Mouse (Mus musculus) G1E (cell line): ENCODE data around the gene Reep1. TPM values are rescaled to one million over a fixed set of nuclear protein-coding genes. Genes with fewer than 3 reads are reported as not detected.

Source experiments
- ATAC-seq: 2 replicates; pipeline ENCODE4 v1.8.0; 2016; ENCODE audit warnings: mild to moderate bottlenecking; ENCODE audit not compliant: insufficient number of reproducible peaks, poor library complexity, low FRiP score, severe bottlenecking; ENCODE audit errors: extremely low read depth
- DNase-seq: peaks from one replicate; pipeline ENCODE4 v3.0.0; 2012; ENCODE audit warnings: low spot score
- H3K27me3 ChIP-seq: 2 replicates; pipeline ENCODE4 v1.6.1; 2012; ENCODE audit warnings: mild to moderate bottlenecking, low read length, inconsistent platforms; ENCODE audit not compliant: insufficient read depth
- H3K36me3 ChIP-seq: replicated peaks from 2 replicates; pipeline ENCODE3; 2012; ENCODE audit warnings: mild to moderate bottlenecking, inconsistent platforms
- H3K4me1 ChIP-seq: 2 replicates; pipeline ENCODE4 v1.6.1; 2012; ENCODE audit warnings: low read depth, low read length, inconsistent platforms, mixed read lengths; ENCODE audit not compliant: insufficient read depth
- H3K4me3 ChIP-seq: 2 replicates; pipeline ENCODE4 v1.5.1; 2012; ENCODE audit warnings: low read depth, mild to moderate bottlenecking, inconsistent platforms, low read length, moderate library complexity, mixed read lengths
- H3K9me3 ChIP-seq: replicated peaks from 2 replicates; pipeline ENCODE4 v1.6.1; 2012; ENCODE audit warnings: inconsistent platforms
- CTCF ChIP-seq: IDR thresholded peaks from 2 replicates; pipeline ENCODE4 v1.5.1; 2012; ENCODE audit warnings: low read depth, low read length, inconsistent platforms, mixed read lengths
- GATA1 ChIP-seq: IDR thresholded peaks from 2 replicates; pipeline ENCODE4 v1.6.1; 2012; ENCODE audit warnings: borderline replicate concordance, low read length, inconsistent platforms, mixed read lengths
- GATA2 ChIP-seq: IDR thresholded peaks from 2 replicates; pipeline ENCODE4 v1.6.1; 2012; ENCODE audit warnings: low read depth, low read length, inconsistent platforms, borderline replicate concordance
- POLR2AphosphoS5 ChIP-seq: IDR thresholded peaks from 2 replicates; pipeline ENCODE4 v1.6.1; 2012; ENCODE audit warnings: low read depth, low read length, inconsistent platforms; ENCODE audit not compliant: insufficient replicate concordance
- TAL1 ChIP-seq: conservative IDR thresholded peaks from 2 replicates; pipeline ENCODE4 v1.6.1; 2012; ENCODE audit warnings: low read depth, low read length, inconsistent platforms, mixed read lengths
- polyA plus RNA-seq: library from polyadenylated mRNA; stranded (reverse); fragments of >175 nt; gene quantifications from 2 replicates; pipeline ENCODE4 v1.2.3, GENCODE M21; 2012
- total RNA-seq, 2 experiments: library from RNA; stranded (forward) in 1 of 2; stranded (reverse) in 1 of 2; fragments of 200-1000 nt in 1 of 2; fragments of >200 nt in 1 of 2; fragmentation: Nextera tagmentation in 1 of 2; gene quantifications; 2 replicates each; pipeline ENCODE4 v1.2.3; 2014 to 2017

The Reep1 gene
- total and polyA plus RNA-seq, 3 experiments: 0.16 TPM; not detected in 2

GRCm38 (mm10) chr6:71783165-71783564 is 75.8 kb downstream of the Reep1 start:
- no peak for DNase-seq
- ATAC-seq: no peak
- no peaks in the 10 kb centered on the region for H3K36me3 ChIP-seq
- TF ChIP-seq TAL1 (no peak), CTCF (no peak), GATA1 (no peak), GATA2 (no peak), POLR2AphosphoS5 (no peak)
- H3K4me3 ChIP-seq: no peak overlapping the region
- H3K27me3 ChIP-seq: peaks cover 35% of the 10 kb centered on the region
- no peaks in the 10 kb centered on the region for H3K4me1 ChIP-seq
- no peaks in the 10 kb centered on the region for H3K9me3 ChIP-seq

- TF ChIP-seq CTCF (no peak), TAL1 (no peak), GATA2 (no peak), GATA1 (no peak), POLR2AphosphoS5 (no peak)
- ATAC-seq: no peak
- DNase-seq: no peak
- Histone ChIP-seq H3K4me3 (no peak overlapping the region), H3K4me1 (no peaks in the 10 kb centered on the region), H3K27me3 (peaks cover 42% of the 10 kb centered on the region), H3K9me3 (no peaks in the 10 kb centered on the region), H3K36me3 (no peaks in the 10 kb centered on the region)
Measured at GRCm38 (mm10) chr6:71788348-71788747, 81.0 kb downstream of the Reep1 start.

DNA sequence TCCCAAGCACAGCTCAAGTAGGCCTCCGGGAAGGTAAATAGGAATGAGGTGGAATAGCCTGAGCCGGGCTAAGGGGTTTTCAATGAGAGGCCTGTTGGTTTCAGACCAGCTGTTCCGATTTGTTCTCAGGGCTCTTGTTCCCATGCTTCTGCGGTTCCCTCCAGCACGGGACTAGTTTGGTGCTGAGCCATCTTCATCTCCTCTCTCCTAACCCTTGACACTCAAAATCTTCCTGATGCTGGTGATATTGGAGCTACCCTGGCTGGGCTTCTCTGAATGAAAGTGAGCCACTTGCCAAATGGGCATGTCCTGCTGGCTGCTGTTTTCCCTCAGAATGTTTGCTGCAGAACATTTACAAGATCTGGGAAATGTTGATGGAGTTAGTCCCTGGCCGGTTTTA is 84.4 kb downstream of the Reep1 start:
- Histone ChIP-seq H3K4me3 (no peak overlapping the region), H3K9me3 (no peaks in the 10 kb centered on the region), H3K36me3 (no peaks in the 10 kb centered on the region), H3K27me3 (peaks cover 56% of the 10 kb centered on the region), H3K4me1 (no peaks in the 10 kb centered on the region)
- DNase-seq: no peak
- no peak for ATAC-seq
- TF ChIP-seq GATA2 (no peak), GATA1 (no peak), CTCF (no peak), TAL1 (no peak)

DNA sequence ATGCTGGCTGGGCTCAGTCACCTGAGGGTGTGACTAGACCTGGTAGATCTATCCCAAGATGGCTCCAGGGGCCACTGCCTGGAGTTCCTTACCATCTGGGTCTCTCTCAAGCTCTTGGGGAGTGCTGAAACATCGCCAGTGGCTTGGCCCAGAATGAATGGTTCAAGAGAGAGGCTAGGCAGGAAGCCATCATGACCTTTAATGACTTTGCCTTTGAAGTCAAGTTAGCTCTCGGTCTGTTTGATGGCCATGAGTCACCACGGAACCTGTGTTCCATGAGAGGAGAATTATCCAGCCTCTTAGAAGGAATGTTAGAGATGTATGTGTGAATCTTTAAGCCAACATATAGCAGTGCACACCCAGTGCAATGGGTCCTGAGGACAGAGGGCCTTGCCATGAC is 92.0 kb downstream of the Reep1 start:
- DNase-seq: no peak
- no peaks in the 10 kb centered on the region for H3K9me3 ChIP-seq
- H3K27me3 ChIP-seq: peaks cover 67% of the 10 kb centered on the region
- ATAC-seq: no peak
- peaks cover 6% of the 10 kb centered on the region; the same call in 1 of the 2 replicates for H3K4me1 ChIP-seq
- no peaks in the 10 kb centered on the region for H3K36me3 ChIP-seq
- no peak overlapping the region for H3K4me3 ChIP-seq
- no peak for TF ChIP-seq GATA1
- TF ChIP-seq TAL1: no peak
- TF ChIP-seq POLR2AphosphoS5: no peak
- no peak for TF ChIP-seq CTCF
- no peak for TF ChIP-seq GATA2

- H3K27me3 ChIP-seq: peaks cover 59% of the 10 kb centered on the region
- ATAC-seq (no peak), DNase-seq (no peak)
- peaks cover 6% of the 10 kb centered on the region; the same call in 1 of the 2 replicates for H3K4me1 ChIP-seq
- H3K36me3 ChIP-seq: no peaks in the 10 kb centered on the region
- no peak overlapping the region for H3K4me3 ChIP-seq
- no peak for TF ChIP-seq GATA1
- TF ChIP-seq POLR2AphosphoS5: no peak
- TF ChIP-seq CTCF: no peak
- no peak for TF ChIP-seq GATA2
- TF ChIP-seq TAL1: no peak
- no peaks in the 10 kb centered on the region for H3K9me3 ChIP-seq
Measured at GRCm38 (mm10) chr6:71801011-71801713, 93.8 kb downstream of the Reep1 start.

- no peak for DNase-seq
- no peak overlapping the region for H3K4me3 ChIP-seq
- no peaks in the 10 kb centered on the region for H3K9me3 ChIP-seq
- peaks cover 57% of the 10 kb centered on the region for H3K27me3 ChIP-seq
- TF ChIP-seq TAL1: no peak
- no peak for TF ChIP-seq GATA1
- no peak for TF ChIP-seq CTCF
- TF ChIP-seq GATA2: no peak
- no peaks in the 10 kb centered on the region for H3K36me3 ChIP-seq
- ATAC-seq: no peak
- H3K4me1 ChIP-seq: peaks cover 6% of the 10 kb centered on the region; the same call in 1 of the 2 replicates
Measured at GRCm38 (mm10) chr6:71801714-71802094, 94.3 kb downstream of the Reep1 start.
